Mouse (Mus musculus) brown adipose tissue, adult 24 weeks (tissue): ENCODE data around the gene Bcl2l1. TPM values are rescaled to one million over a fixed set of nuclear protein-coding genes. Genes with fewer than 3 reads are reported as not detected.

Experiments
- H3K27ac ChIP-seq: fragments of 200-500 bp; replicated peaks from 2 replicates; pipeline ENCODE4 v1.5.1; 2012; ENCODE audit warnings: low read depth, mild to moderate bottlenecking, low read length
- H3K4me1 ChIP-seq: fragments of 200-500 bp; 2 replicates; pipeline ENCODE4 v1.6.1; 2012; ENCODE audit warnings: low read length, mixed read lengths; ENCODE audit not compliant: control insufficient read depth, insufficient read depth, insufficient read length
- H3K4me3 ChIP-seq: fragments of 200-500 bp; 2 replicates; pipeline ENCODE4 v1.5.1; 2012; ENCODE audit warnings: low read depth, mild to moderate bottlenecking, low read length, moderate library complexity; ENCODE audit not compliant: insufficient read depth
- polyA plus RNA-seq: library from polyadenylated mRNA; stranded (reverse); fragments of >200 nt; gene quantifications from 2 replicates; pipeline ENCODE4 v1.2.4, GENCODE M21; 2012; ENCODE audit not compliant: missing spikeins, insufficient read depth, insufficient read length

Gene Bcl2l1
- polyA plus RNA-seq, 1 experiment: 23.5 TPM

- H3K27ac ChIP-seq: peak overlapping the region; percentile 100
- peaks cover 32% of the 10 kb centered on the region for H3K4me1 ChIP-seq
- peak overlapping the region; percentile 68 for H3K4me3 ChIP-seq
These were observed 3.0 kb downstream of the Bcl2l1 start for GRCm38 (mm10) chr2:152828532-152828931.

- peak overlapping the region; percentile 68 for H3K4me3 ChIP-seq
- H3K27ac ChIP-seq: peak overlapping the region; percentile 100
- peaks cover 32% of the 10 kb centered on the region for H3K4me1 ChIP-seq
These were observed 3.5 kb downstream of the Bcl2l1 start for GRCm38 (mm10) chr2:152828011-152828370.

- peak overlapping the region; percentile 100 for H3K27ac ChIP-seq
- peaks cover 34% of the 10 kb centered on the region for H3K4me1 ChIP-seq
- peak overlapping the region; percentile 68 for H3K4me3 ChIP-seq
These were observed 4.1 kb downstream of the Bcl2l1 start for GRCm38 (mm10) chr2:152827321-152828010.

- Histone ChIP-seq H3K27ac (peak overlapping the region; percentile 46), H3K4me3 (no peak overlapping the region), H3K4me1 (peaks cover 42% of the 10 kb centered on the region)
These were observed 5.0 kb downstream of the Bcl2l1 start for GRCm38 (mm10) chr2:152826481-152826880.

- H3K4me3 ChIP-seq: no peak overlapping the region
- peaks cover 48% of the 10 kb centered on the region for H3K4me1 ChIP-seq
- H3K27ac ChIP-seq: no peak overlapping the region
These were observed 5.8 kb downstream of the Bcl2l1 start for GRCm38 (mm10) chr2:152825713-152826112.

GRCm38 (mm10) chr2:152825168-152825697, 6.3 kb downstream of the Bcl2l1 start:
- no peak overlapping the region; the same call in 1 of the 2 replicates for H3K27ac ChIP-seq
- H3K4me3 ChIP-seq: no peak overlapping the region
- H3K4me1 ChIP-seq: peaks cover 51% of the 10 kb centered on the region

GRCm38 (mm10) chr2:152824438-152825167, 6.9 kb downstream of the Bcl2l1 start:
- peaks cover 55% of the 10 kb centered on the region for H3K4me1 ChIP-seq
- peak overlapping the region; percentile 17 for H3K27ac ChIP-seq
- H3K4me3 ChIP-seq: no peak overlapping the region

GRCm38 (mm10) chr2:152823770-152824169, 7.8 kb downstream of the Bcl2l1 start:
- H3K4me1 ChIP-seq: peaks cover 62% of the 10 kb centered on the region
- H3K27ac ChIP-seq: peak overlapping the region; percentile 17; the same call in 1 of the 2 replicates
- H3K4me3 ChIP-seq: no peak overlapping the region

GRCm38 (mm10) chr2:152821566-152821965, 10.0 kb downstream of the Bcl2l1 start:
- Histone ChIP-seq H3K4me3 (no peak overlapping the region), H3K4me1 (peaks cover 64% of the 10 kb centered on the region), H3K27ac (peak overlapping the region; percentile 98)

- Histone ChIP-seq H3K27ac (peak overlapping the region; percentile 99), H3K4me3 (no peak overlapping the region), H3K4me1 (peaks cover 65% of the 10 kb centered on the region)
These were observed 10.5 kb downstream of the Bcl2l1 start for GRCm38 (mm10) chr2:152821023-152821422.

- H3K4me3 ChIP-seq: no peak overlapping the region
- H3K4me1 ChIP-seq: peaks cover 69% of the 10 kb centered on the region
- peak overlapping the region; percentile 99 for H3K27ac ChIP-seq
These were observed 11.2 kb downstream of the Bcl2l1 start for GRCm38 (mm10) chr2:152820369-152820768.

- Histone ChIP-seq H3K4me1 (peaks cover 64% of the 10 kb centered on the region), H3K4me3 (no peak overlapping the region), H3K27ac (peak overlapping the region; percentile 99)
These were observed 11.6 kb downstream of the Bcl2l1 start for GRCm38 (mm10) chr2:152819926-152820325.

GRCm38 (mm10) chr2:152819097-152819624, 12.4 kb downstream of the Bcl2l1 start:
- no peak overlapping the region for H3K4me3 ChIP-seq
- H3K4me1 ChIP-seq: peaks cover 67% of the 10 kb centered on the region
- H3K27ac ChIP-seq: peak overlapping the region; percentile 99

- Histone ChIP-seq H3K4me3 (no peak overlapping the region), H3K27ac (peak overlapping the region; percentile 99), H3K4me1 (peaks cover 67% of the 10 kb centered on the region)
These were observed 12.8 kb downstream of the Bcl2l1 start for GRCm38 (mm10) chr2:152818679-152819078.

- Histone ChIP-seq H3K4me1 (peaks cover 71% of the 10 kb centered on the region), H3K27ac (peak overlapping the region; percentile 67), H3K4me3 (no peak overlapping the region)
These were observed 13.8 kb downstream of the Bcl2l1 start for GRCm38 (mm10) chr2:152817596-152818291.
